Mouse (Mus musculus) urinary bladder, adult 18-20 months (tissue): ENCODE data around the gene Oxld1.
A peak's percentile ranks its signal among the peaks of the same experiment; 100 is the strongest.

Experiments
- DNase-seq, 2 experiments: peaks; one replicate each; pipeline ENCODE4 v3.0.0; 2022; ENCODE audit warnings: low spot score in 2 of 2, mixed read lengths in 2 of 2

Gene Oxld1

GRCm38 (mm10) chr11:120483448-120483934 is 25.6 kb upstream of the Oxld1 start:
- DNase-seq, result no peak

- no peak for DNase-seq
Observed at GRCm38 (mm10) chr11:120472052-120472451, 14.2 kb upstream of the Oxld1 start.

GRCm38 (mm10) chr11:120467736-120468092 is 9.8 kb upstream of the Oxld1 start:
- no peak for DNase-seq

- peak; percentile 82 to 92 for DNase-seq
Observed at GRCm38 (mm10) chr11:120467051-120467735, 9.3 kb upstream of the Oxld1 start, which contains the start of gene Arl16. Gene Arl16 (minus strand): TSS chr11:120467607.

- no peak for DNase-seq
Observed at GRCm38 (mm10) chr11:120465521-120465920, 7.7 kb upstream of the Oxld1 start.

- no peak for DNase-seq
Observed at GRCm38 (mm10) chr11:120464365-120464764, 6.5 kb upstream of the Oxld1 start.

GRCm38 (mm10) chr11:120463536-120463935 is 5.7 kb upstream of the Oxld1 start:
- no peak for DNase-seq

- no peak for DNase-seq
Observed at GRCm38 (mm10) chr11:120458847-120459597, 1.2 kb upstream of the Oxld1 start.

GRCm38 (mm10) chr11:120457370-120457769 is 498 bp downstream of the Oxld1 start:
- peak in 1 of 2 experiments; percentile 4 for DNase-seq

- DNase-seq, result no peak
Observed at GRCm38 (mm10) chr11:120455413-120455812, 2.5 kb downstream of the Oxld1 start.

- DNase-seq, result no peak
Observed at GRCm38 (mm10) chr11:120454965-120455364, 2.9 kb downstream of the Oxld1 start.

- no peak for DNase-seq
Observed at GRCm38 (mm10) chr11:120453306-120453705, 4.6 kb downstream of the Oxld1 start, which contains the start of gene Pde6g. Gene Pde6g (minus strand): TSS chr11:120453500.

- no peak for DNase-seq
Observed at GRCm38 (mm10) chr11:120452246-120452645, 5.6 kb downstream of the Oxld1 start.

- DNase-seq, result no peak
Observed at GRCm38 (mm10) chr11:120447179-120447578, 10.7 kb downstream of the Oxld1 start.

GRCm38 (mm10) chr11:120445475-120445874 is 12.4 kb downstream of the Oxld1 start:
- DNase-seq, result no peak

GRCm38 (mm10) chr11:120444106-120444505 is 13.8 kb downstream of the Oxld1 start:
- DNase-seq, result no peak

GRCm38 (mm10) chr11:120442765-120443280 is 15.0 kb downstream of the Oxld1 start:
- no peak for DNase-seq

- no peak for DNase-seq
Observed at GRCm38 (mm10) chr11:120442344-120442743, 15.5 kb downstream of the Oxld1 start, which contains the start of gene Tspan10. Gene Tspan10 (plus strand): TSS chr11:120442644.

GRCm38 (mm10) chr11:120437857-120438385 is 19.9 kb downstream of the Oxld1 start:
- DNase-seq, result no peak

GRCm38 (mm10) chr11:120437152-120437856 is 20.6 kb downstream of the Oxld1 start, which contains the start of gene Nploc4:
Gene Nploc4 (minus strand): TSS chr11:120437708.
- DNase-seq, result peak; percentile 76 to 94

- no peak for DNase-seq
Observed at GRCm38 (mm10) chr11:120426727-120427126, 31.1 kb downstream of the Oxld1 start.
